9 mouse cellular contexts compared by ENCODE assay signal in the genomic region with DNA sequence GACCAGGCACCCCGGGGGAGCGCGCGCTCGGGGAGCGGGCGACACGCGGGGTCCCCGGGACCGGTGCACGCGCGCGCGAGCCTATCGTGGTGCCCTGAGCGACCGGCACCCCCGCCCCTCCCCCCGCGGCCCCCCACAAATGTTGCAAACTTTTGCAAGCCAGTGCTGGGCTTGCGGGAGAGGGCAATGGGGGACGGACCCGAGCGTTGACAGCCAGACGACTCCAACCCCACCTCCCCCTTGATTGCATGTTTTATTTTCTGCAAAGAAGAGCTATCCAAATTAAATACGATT. TPM values are rescaled to one million over a fixed set of nuclear protein-coding genes. Genes with fewer than 3 reads are reported as not detected.
DNase-seq lines count a peak whose midpoint lies in the region; ATAC-seq lines count a peak whose summit lies in the region.
"Had no signal": no experiment of that assay in that cellular context is flagged by ENCODE, and none has a peak within 500 bp of the region (broad histone marks: within the 10 kb centered on the region; RNA-seq: fewer than 3 reads in every experiment).

No protein-coding gene starts in this region.

- peaks cover 6% of the 10 kb centered on the region for H3K4me1 ChIP-seq in heart, embryonic 15.5 days (replicated peaks)
- H3K4me1 ChIP-seq in forebrain, embryonic 16.5 days (replicated peaks; ENCODE audit: control insufficient read depth, insufficient read depth, low read length), result peaks cover 23% of the 10 kb centered on the region
- H3K4me1 ChIP-seq in liver, embryonic 16.5 days (ENCODE audit: control insufficient read depth, low read depth, low read length), result no peaks in the 10 kb centered on the region

- intact Hi-C loops in left cerebral cortex, postnatal 36 days (cut with DNase I), result loop anchor here (2.0 to 5.0 kb wide), 3 partner anchors 33 to 637 kb away; no protein-coding TSS in a partner anchor

- H3K27me3 ChIP-seq in heart, embryonic 15.5 days, result peaks cover 7% of the 10 kb centered on the region; the same call in 1 of the 2 replicates
- H3K27me3 ChIP-seq in forebrain, embryonic 16.5 days (replicated peaks; ENCODE audit: control insufficient read depth, insufficient read depth, low read length), result no peaks in the 10 kb centered on the region
- H3K27me3 ChIP-seq in liver, embryonic 16.5 days (ENCODE audit: control insufficient read depth, insufficient read depth, low read depth, low read length), result peaks cover 34% of the 10 kb centered on the region

- peak overlapping the region; percentile 88 for H3K9ac ChIP-seq in heart, embryonic 15.5 days
- H3K9ac ChIP-seq in forebrain, embryonic 16.5 days (replicated peaks; ENCODE audit: low read depth, low read length), result peak overlapping the region; percentile 70
- peak overlapping the region; percentile 56; the same call in 1 of the 2 replicates for H3K9ac ChIP-seq in liver, embryonic 16.5 days (ENCODE audit: low read depth, low read length)

- WGBS in heart, embryonic 15.5 days, result 0% methylated on average over 27 of the region's 28 CpGs
- under 1% methylated on average over 24 of the region's 28 CpGs for WGBS in forebrain, embryonic 16.5 days
- WGBS in liver, embryonic 16.5 days (ENCODE audit: insufficient replicate concordance), result under 1% methylated on average over 28 of the region's 28 CpGs

- peak overlapping the region; percentile 91 for H3K27ac ChIP-seq in heart, embryonic 15.5 days
- H3K27ac ChIP-seq in forebrain, embryonic 16.5 days (ENCODE audit: low read length), result peak overlapping the region; percentile 79
- peak overlapping the region; percentile 70 for H3K27ac ChIP-seq in liver, embryonic 16.5 days (ENCODE audit: low read length)

- peak overlapping the region; percentile 98 for H3K4me2 ChIP-seq in heart, embryonic 15.5 days
- H3K4me2 ChIP-seq in forebrain, embryonic 16.5 days (ENCODE audit: low read length), result peak overlapping the region; percentile 97
- peak overlapping the region; percentile 61 for H3K4me2 ChIP-seq in liver, embryonic 16.5 days (ENCODE audit: low read depth, low read length)

- no peak for DNase-seq in heart, postnatal 4 days
- DNase-seq in WW6 (ENCODE audit: low read depth, low spot score), result peak; percentile 3
- DNase-seq in left cerebral cortex, postnatal 36 days (ENCODE audit: low spot score in 2 of 2), result no peak
- no peak for DNase-seq in urinary bladder, postnatal 25 days (ENCODE audit: low spot score)
- DNase-seq in c-Kit-positive CD71-positive TER-119-positive erythroid progenitor cells, embryonic 14.5 days (ENCODE audit: low spot score), result no peak

- H3K4me3 ChIP-seq in heart, embryonic 15.5 days, result peak overlapping the region; percentile 89
- peak overlapping the region; percentile 59 for H3K4me3 ChIP-seq in forebrain, embryonic 16.5 days (replicated peaks; ENCODE audit: low read length)
- peak overlapping the region; percentile 62 for H3K4me3 ChIP-seq in liver, embryonic 16.5 days (ENCODE audit: low read depth, low read length)

- H3K36me3 ChIP-seq in heart, embryonic 15.5 days, result no peaks in the 10 kb centered on the region
- H3K36me3 ChIP-seq in forebrain, embryonic 16.5 days (ENCODE audit: control insufficient read depth, insufficient read depth), result no peaks in the 10 kb centered on the region
- H3K36me3 ChIP-seq in liver, embryonic 16.5 days (ENCODE audit: control insufficient read depth, insufficient read depth), result no peaks in the 10 kb centered on the region
- H3K36me3 ChIP-seq: G1E had no signal

- ATAC-seq in heart, embryonic 15.5 days (replicated peaks; ENCODE audit: insufficient number of reproducible peaks, insufficient read depth, low FRiP score, low read depth), result 0 out of 2 replicates have a peak, but pooled peaks have one; percentile 3
- peak; percentile 29; the same call in 1 of the 2 replicates for ATAC-seq in forebrain, embryonic 16.5 days
- no peak for ATAC-seq in liver, embryonic 16.5 days (ENCODE audit: low read depth)

- no peaks in the 10 kb centered on the region for H3K9me3 ChIP-seq in heart, embryonic 15.5 days (replicated peaks)
- no peaks in the 10 kb centered on the region for H3K9me3 ChIP-seq in forebrain, embryonic 16.5 days (ENCODE audit: control insufficient read depth, low read length)
- H3K9me3 ChIP-seq in liver, embryonic 16.5 days (replicated peaks; ENCODE audit: control insufficient read depth, low read length), result no peaks in the 10 kb centered on the region

RNA-seq across cellular contexts. Expression of a gene that starts 0.4 kb away (rescaled TPM):
- 7.1 and 7.3 TPM in 2 replicates for polyA plus RNA-seq in heart, embryonic 15.5 days (2015; fragmentation: Nextera tagmentation; extraction: Ambion mirVana)
- 10 to 100 TPM; 17.0 to 18.1 TPM for total RNA-seq in heart, postnatal 4 days (2021)
- polyA plus RNA-seq in forebrain, embryonic 16.5 days (2015; fragmentation: Nextera tagmentation; extraction: Ambion mirVana), result 7.0 and 7.9 TPM in 2 replicates
- 8.7 and 10.6 TPM in 2 replicates for polyA plus RNA-seq in liver, embryonic 16.5 days (2015; fragmentation: Nextera tagmentation; extraction: Ambion mirVana)
- total RNA-seq in left cerebral cortex, postnatal 36 days (2021), result 10 to 100 TPM; 69.0 to 81.9 TPM
- polyA plus RNA-seq: G1E had no signal
